Mouse (Mus musculus): ENCODE data around the gene Acox1. TPM values are rescaled to one million over a fixed set of nuclear protein-coding genes. Genes with fewer than 3 reads are reported as not detected.

Acox1 gene
- total RNA-seq, 2 experiments from 2014 or later: 208 to 244 TPM

GRCm38 (mm10) chr11:116170003-116170800 is 28.6 kb downstream of the Acox1 start:
- no peak for DNase-seq (ENCODE audit: low spot score in 2 of 2)

GRCm38 (mm10) chr11:116169214-116169613 is 29.6 kb downstream of the Acox1 start:
- no peak for DNase-seq (ENCODE audit: low spot score in 2 of 2)

DNA sequence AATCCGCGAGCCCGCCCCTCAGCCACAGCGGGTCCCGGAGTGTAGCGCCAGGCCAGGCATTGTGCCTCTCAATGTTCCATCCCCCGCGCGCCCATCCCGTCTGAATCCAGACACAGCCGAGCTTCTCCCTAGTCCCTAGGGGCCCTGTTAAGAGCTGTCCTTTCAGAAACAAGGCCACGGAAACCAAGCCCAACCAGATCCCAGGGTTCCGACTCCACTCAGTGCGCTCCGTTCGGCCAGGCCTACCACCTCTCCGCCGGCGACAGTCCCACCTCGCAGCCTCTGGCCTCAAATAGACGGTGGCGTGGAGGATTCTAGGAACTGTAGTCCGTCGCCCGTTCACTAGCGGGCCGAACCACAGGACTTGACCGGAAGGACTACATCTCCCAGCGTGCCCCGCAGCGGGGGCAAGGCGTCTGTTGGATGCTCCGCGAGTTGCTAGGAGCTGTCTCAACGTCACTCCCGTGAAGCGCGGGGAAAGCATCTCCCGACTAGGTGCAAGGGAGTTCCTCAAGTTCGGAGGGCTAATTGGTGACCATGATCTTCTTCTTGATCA is 30.9 kb downstream of the Acox1 start, which contains the start of gene Fbf1:
Gene Fbf1, minus strand, starts transcription at position 283 of the 556 bp plus-strand sequence.
- peak; percentile 84 to 86 for DNase-seq (ENCODE audit: low spot score in 2 of 2)

GRCm38 (mm10) chr11:116167232-116167631 is 31.6 kb downstream of the Acox1 start:
- DNase-seq (ENCODE audit: low spot score in 2 of 2): no peak

- no peak for DNase-seq (ENCODE audit: low spot score in 2 of 2)
Measured at GRCm38 (mm10) chr11:116163002-116163401, 35.8 kb downstream of the Acox1 start.

GRCm38 (mm10) chr11:116162146-116162545 is 36.7 kb downstream of the Acox1 start:
- no peak for DNase-seq (ENCODE audit: low spot score in 2 of 2)

DNA sequence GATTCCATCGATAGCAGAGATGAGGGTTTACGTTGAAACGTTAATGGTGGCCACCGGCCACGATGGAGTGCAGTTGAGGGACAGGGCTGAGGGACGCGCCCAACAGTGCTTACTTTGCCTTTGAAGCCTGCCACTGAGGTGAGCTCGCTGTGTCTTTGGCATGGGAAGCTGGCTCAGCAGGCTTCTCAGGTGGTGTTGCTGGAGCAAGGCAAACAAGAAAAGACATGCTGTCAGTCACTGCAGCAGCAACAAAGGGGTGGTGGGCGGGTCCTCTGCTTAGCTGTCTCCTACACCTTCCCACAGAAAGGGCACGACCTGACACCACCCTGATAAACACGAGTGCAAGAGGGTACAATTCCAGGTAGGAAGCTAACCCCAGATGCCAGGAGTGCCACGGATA is 37.5 kb downstream of the Acox1 start:
- DNase-seq (ENCODE audit: low spot score in 2 of 2): no peak

DNA sequence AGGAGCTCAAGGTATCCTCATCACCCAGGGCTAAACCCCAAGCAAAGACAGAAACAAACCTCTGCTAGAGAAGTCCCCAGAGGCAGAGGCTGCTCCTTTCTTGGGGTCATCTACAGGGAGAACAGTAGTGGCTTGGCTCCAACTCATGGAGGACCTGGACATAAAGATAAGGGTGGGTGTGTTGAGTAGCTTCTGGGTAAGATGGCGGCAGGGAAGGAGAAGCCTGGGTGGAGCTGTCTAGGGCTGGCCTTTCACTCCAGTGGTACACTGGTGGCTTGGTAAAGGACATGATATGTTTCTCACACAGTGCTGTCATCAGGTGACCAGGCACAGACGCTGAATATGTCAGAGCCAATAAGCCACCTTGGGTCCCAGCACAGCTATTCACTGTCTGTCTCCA is 47.9 kb downstream of the Acox1 start:
- DNase-seq (ENCODE audit: low spot score in 2 of 2): no peak

DNA sequence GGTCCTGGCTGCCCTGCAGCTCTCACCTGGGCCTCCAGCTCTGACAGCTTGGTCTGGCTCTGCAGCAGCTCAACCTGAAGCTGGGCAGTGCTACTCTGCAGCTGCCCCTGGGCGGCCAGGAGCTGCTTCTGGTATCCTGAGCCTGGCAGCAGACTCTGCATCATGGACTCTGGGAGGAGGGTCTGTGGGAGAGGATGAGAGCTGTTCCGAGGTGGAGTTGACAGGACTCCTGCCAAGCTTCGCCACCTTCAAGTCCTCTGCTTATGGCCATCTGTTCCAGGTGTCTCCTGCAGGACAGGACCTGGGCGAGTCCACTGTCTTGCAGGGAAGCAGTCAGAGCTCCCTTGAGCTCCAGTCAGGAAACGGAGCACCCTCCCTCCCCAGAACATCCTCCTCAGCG is 49.5 kb downstream of the Acox1 start:
- DNase-seq (ENCODE audit: low spot score in 2 of 2): no peak

- DNase-seq (ENCODE audit: low spot score in 2 of 2): no peak
Measured at GRCm38 (mm10) chr11:116148761-116149221, 50.1 kb downstream of the Acox1 start.

GRCm38 (mm10) chr11:116146294-116146985 is 52.4 kb downstream of the Acox1 start:
- no peak for DNase-seq (ENCODE audit: low spot score in 2 of 2)

DNA sequence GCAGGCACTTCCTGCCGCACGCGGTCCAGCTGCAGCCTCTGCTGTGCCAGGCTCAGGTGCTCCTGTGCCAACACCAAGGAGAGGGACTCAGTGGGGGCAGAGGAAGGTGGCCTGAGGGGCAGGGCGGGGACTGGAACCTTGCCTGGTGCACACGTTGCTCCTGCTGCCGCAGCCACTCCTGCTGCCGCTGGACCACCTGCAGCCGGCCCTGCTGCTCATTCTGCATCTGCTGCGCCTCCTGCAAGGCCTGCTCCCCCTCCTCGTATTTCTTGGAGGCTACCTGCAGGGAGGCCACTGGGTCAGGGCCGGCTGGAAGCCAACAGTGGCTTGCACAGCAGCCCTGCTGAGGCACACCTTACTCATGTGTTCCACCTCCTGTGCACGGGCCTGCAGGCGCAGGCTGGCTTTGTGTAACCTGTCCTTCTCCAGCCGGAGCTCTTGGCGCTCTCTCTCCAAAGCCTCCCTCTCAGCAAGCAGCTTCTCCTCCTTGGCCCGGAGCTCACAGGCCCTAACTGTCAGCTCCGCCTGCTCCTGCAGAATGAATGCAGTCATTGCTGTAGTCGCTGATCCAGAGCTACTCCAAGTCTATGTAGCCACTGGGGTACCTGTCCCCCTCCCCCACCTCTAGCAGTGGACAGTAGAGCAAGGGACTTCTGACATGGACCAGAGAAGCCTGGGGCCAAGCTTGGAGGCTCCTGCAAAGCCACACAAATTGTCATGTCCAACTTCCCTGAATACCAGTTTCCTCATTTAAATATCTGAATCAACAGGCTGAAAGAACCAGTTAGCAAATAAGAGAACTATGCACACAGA is 53.2 kb downstream of the Acox1 start:
- no peak for DNase-seq (ENCODE audit: low spot score in 2 of 2)

GRCm38 (mm10) chr11:116143468-116143867 is 55.4 kb downstream of the Acox1 start:
- DNase-seq (ENCODE audit: low spot score in 2 of 2): no peak

DNA sequence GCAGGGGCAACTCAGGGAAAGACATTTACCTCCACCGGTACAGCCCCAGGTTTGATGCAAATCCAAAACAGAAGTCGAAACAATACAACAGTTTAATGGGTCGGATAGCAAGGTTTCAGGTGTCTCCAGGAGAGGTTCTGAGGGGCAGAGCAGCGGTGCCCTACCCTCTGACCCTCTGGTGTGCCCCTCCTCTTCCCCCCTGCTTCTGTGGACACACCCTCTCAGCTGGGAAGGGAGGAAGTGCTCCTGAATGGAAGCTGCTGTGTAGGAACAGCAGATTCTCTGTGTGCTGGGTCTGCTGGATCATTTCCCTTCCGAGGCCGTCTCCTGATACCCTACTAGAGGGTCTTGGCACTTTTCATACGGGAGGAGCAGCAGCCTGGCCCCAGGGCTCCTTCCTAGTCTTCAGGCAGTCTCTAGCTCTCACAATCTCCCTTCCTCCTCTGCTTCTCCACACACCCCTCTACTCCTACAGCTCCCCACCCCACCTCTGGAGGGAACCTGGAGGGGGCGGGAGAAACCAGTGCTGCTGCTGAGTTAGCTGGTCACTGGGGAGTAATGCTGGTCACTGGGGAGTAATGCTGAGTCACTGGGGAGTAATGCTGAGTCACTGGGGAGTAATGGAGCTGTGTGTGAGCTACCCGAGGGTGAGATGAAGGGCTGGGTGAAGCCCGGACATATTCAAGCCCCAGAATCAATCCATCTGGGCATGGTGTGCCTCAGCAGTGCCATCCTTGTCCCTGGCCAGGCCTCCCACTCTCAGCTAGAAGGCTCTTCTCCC is 56.4 kb downstream of the Acox1 start:
- DNase-seq (ENCODE audit: low spot score in 2 of 2): peak in 1 of 2 experiments; percentile 53

DNA sequence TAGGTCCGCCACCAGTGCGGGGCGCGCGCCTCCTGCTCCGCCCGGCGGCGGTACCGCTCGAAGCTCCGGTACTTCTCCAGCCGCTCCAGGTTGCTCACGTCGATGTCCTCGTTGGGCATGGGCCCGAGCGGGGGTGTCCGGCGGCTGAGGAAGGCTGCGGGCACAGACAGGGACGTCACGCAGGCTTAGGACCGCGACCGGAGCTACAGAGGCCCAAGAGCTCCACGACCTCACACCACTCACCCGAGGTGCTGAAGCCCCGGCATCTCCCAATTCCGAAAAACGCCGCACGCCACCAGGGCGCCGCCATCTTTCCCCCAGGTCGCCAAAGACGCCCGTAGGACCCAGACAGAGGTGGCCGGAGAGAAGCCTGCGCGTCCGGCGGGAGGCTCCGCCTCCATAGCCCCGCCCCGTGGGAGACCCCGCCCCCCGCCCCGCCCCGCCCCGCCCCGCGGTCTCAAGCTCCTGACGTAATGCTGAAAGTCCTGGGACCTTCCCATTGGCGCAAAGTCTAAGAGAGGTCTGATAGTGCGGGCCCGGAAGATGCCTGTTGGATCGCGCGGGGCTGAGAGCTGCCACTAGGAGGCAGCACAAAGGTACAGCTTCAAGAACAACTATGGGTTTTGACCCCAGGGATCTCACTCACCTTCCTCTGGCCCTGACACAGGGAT is 60.2 kb downstream of the Acox1 start, which contains the start of gene Mrpl38:
Gene Mrpl38, minus strand, starts transcription at position 401 of the 671 bp plus-strand sequence.
- DNase-seq (ENCODE audit: low spot score in 2 of 2): peak; percentile 78 to 81

DNA sequence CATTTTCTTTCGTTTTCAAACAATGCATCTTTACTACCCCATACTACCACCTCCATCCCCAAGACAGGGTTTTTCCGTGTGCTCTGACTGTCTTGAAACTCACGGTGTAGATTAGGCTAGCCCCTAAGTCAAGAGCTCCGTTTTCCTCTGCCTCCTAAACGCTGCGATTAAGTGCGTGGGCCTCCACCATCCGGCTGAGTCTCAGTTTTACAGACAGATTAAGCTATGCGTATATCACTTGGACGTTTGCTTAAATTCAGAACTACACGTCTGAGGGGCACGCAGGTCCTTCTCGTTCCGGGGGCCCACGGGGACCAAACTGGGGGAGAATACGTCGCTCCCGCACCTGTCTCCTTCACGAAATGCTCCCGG is 60.8 kb downstream of the Acox1 start:
- no peak for DNase-seq (ENCODE audit: low spot score in 2 of 2)

DNA sequence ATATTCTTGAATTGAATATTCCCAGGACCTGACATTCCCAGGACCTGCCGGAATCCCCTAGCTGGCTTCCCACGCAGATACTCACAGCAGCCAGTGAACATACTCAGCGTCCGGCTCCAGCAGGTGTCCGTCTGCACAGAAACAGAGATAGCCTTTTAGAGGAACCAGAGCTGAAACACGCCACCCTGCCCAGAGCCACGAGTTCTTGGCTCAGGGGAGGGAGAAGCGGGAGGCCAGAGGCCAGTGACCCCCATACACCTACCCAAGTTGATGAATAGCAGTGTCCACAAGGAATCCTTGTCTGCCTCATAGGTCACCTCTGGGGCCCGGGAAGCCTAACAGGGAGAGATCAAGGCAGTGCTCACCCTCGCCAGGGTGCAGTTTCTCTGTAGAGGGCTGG is 64.7 kb downstream of the Acox1 start:
- DNase-seq (ENCODE audit: low spot score in 2 of 2): no peak

GRCm38 (mm10) chr11:116133497-116133896 is 65.3 kb downstream of the Acox1 start:
- no peak for DNase-seq (ENCODE audit: low spot score in 2 of 2)

Measured in adrenal gland, adult 18-20 months (tissue).